Mouse (Mus musculus): ENCODE data around the gene Tspyl2. TPM values are rescaled to one million over a fixed set of nuclear protein-coding genes. Genes with fewer than 3 reads are reported as not detected.
"Not testable (repeated sequence)": the region's sequence is repeated elsewhere in the genome, so short reads cannot be mapped to it uniquely, and the experiment has no call there.

The Tspyl2 gene
- polyA plus RNA-seq, 1 experiment = 112 TPM

DNA sequence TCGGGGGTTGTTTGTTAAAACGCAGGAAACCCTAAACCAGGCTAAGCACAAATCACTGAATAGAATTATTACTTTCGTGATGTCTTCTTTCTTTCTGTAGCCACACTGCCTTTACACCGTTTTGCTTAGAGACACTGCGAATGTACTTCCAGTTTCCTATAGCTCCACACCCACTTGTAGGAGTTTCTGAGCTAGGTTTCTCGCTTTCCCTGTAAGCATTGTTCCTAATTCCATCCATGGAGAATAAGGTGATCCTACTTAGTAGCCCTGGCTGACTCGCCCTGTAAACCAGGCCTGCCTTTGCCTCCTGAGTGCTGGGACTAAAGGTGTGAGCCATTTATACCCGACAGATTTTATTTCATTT lies 14.6 kb downstream of the Tspyl2 start:
- DNase-seq (ENCODE audit: low read depth) = no peak

DNA sequence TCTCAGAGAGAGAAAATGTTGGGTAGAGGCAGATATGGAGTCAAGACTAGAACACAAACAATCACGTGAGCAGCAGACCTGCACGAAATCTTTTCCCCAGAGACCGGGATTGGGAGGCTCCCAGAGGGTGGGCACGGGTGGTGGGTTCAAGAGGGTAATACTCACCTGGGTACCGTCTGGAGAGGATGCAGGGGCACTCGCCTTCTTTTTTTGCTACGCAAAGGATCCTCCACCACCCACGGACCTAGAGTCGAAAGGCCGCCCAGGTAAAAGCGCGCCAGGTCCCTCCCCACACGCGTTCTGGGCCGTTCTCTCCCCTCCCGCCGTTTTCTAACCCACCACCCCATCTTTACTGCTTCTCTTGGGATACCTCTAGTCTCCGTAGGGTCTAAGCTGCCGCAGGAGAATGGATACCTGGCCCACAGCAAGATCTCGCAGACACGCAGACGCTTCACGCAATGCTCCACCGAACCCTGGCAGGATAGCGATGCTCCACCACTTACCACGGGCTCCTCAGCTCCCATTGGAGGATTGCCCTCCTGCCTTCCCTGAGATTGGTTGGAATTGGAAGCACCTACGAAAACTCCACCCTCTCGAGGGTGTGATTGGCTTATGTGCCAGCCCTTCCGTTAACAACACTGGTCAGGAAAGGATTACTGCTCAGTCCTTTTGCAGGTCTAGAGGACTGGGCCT lies 15.1 kb downstream of the Tspyl2 start, which contains the start of gene Kantr:
Kantr (minus strand) TSS at position 500 of the 693 bp plus-strand sequence.
- TF ChIP-seq CTCF (IDR thresholded peaks at IDR 0.05; ENCODE audit: borderline replicate concordance, extremely low read depth, insufficient read depth, insufficient read length) (no peak), POLR2A (IDR thresholded peaks at IDR 0.05; ENCODE audit: borderline replicate concordance, extremely low read depth, insufficient read depth, insufficient read length, poor library complexity, severe bottlenecking) (peak; percentile 54; the same call in 1 of the 2 replicates)
- DNase-seq (ENCODE audit: low read depth) = peak; percentile 97

More for the DNA sequence above, 14.6 kb downstream of the Tspyl2 start:
- no peak for TF ChIP-seq POLR2A (IDR thresholded peaks at IDR 0.05; ENCODE audit: borderline replicate concordance, extremely low read depth, insufficient read depth, insufficient read length, poor library complexity, severe bottlenecking)

- DNase-seq (ENCODE audit: low read depth) = no peak
- TF ChIP-seq CTCF (IDR thresholded peaks at IDR 0.05; ENCODE audit: borderline replicate concordance, extremely low read depth, insufficient read depth, insufficient read length) = peak; percentile 4; the same call in 1 of the 2 replicates
- no peak for TF ChIP-seq POLR2A (IDR thresholded peaks at IDR 0.05; ENCODE audit: borderline replicate concordance, extremely low read depth, insufficient read depth, insufficient read length, poor library complexity, severe bottlenecking)
Measured at GRCm38 (mm10) chrX:152323584-152323983, 18.6 kb downstream of the Tspyl2 start.

DNA sequence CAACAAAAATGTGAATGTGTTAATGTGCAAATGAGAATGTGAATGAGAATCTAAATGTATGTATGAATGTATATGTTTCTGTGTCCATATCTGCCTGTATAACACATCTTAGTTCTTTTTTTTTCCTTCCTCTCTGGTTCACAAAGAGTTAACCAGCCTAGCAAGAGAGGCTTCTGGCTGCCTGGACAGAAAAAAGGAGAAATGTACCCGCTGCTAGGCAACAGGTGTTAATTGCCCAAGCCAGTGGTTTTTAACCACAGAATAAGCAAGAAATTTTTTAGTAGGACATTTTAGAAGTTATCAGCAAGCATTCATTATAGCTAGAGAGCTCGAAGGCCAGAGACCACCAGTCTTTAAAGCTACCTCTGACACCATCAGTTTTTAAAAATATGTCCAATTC lies 19.4 kb downstream of the Tspyl2 start:
- peak; percentile 14 for DNase-seq (ENCODE audit: low read depth)
- TF ChIP-seq CTCF (IDR thresholded peaks at IDR 0.05; ENCODE audit: borderline replicate concordance, extremely low read depth, insufficient read depth, insufficient read length) = no peak
- TF ChIP-seq POLR2A (IDR thresholded peaks at IDR 0.05; ENCODE audit: borderline replicate concordance, extremely low read depth, insufficient read depth, insufficient read length, poor library complexity, severe bottlenecking) = no peak

- no peak for DNase-seq (ENCODE audit: low read depth)
- TF ChIP-seq POLR2A (IDR thresholded peaks at IDR 0.05; ENCODE audit: borderline replicate concordance, extremely low read depth, insufficient read depth, insufficient read length, poor library complexity, severe bottlenecking) (no peak), CTCF (IDR thresholded peaks at IDR 0.05; ENCODE audit: borderline replicate concordance, extremely low read depth, insufficient read depth, insufficient read length) (no peak)
Measured at GRCm38 (mm10) chrX:152320535-152320934, 21.7 kb downstream of the Tspyl2 start.

- TF ChIP-seq POLR2A (IDR thresholded peaks at IDR 0.05; ENCODE audit: borderline replicate concordance, extremely low read depth, insufficient read depth, insufficient read length, poor library complexity, severe bottlenecking) = no peak
- peak; percentile 51; the same call in 1 of the 2 replicates for TF ChIP-seq CTCF (IDR thresholded peaks at IDR 0.05; ENCODE audit: borderline replicate concordance, extremely low read depth, insufficient read depth, insufficient read length)
- DNase-seq (ENCODE audit: low read depth) = peak; percentile 39
Measured at GRCm38 (mm10) chrX:152307942-152308341, 34.3 kb downstream of the Tspyl2 start.

DNA sequence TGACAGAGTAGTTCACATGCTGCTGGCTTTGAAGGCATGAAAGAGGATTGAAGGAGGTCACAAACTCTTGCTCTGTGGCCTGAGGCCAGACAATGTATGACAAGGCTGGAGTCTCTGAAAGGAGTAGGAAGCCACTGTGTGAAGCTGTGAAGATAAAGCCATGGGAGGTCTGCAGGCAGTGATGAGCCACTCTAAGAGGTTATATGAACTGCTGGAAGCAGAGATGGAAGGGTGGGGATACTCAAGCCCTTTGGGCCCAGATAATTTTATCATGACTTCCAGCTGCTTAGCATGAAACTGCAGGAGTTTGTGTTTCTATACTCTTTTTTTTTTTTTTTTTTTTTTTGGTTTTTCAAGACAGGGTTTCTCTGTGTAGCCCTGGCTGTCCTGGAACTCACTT lies 34.9 kb downstream of the Tspyl2 start:
- no peak for DNase-seq (ENCODE audit: low read depth)
- TF ChIP-seq POLR2A (IDR thresholded peaks at IDR 0.05; ENCODE audit: borderline replicate concordance, extremely low read depth, insufficient read depth, insufficient read length, poor library complexity, severe bottlenecking) = no peak
- TF ChIP-seq CTCF (IDR thresholded peaks at IDR 0.05; ENCODE audit: borderline replicate concordance, extremely low read depth, insufficient read depth, insufficient read length) = no peak

DNA sequence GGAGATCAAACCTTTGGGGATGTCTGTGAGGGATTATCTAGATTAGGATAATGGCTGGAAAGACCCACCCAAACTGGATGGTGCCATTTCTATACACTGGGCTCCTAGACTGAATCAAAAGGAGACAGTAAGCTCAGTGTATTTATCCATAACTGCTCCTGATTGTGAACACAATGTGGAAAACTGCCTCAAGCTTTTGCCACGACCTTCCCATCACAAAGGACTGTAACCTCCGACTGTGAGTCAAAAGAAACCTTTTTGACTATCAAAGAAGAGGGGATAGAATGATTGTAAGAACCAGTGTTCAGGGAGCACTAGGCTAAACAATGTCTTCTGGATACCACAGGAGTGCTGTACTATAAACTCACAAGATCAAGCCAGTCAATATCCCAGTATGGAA lies 36.0 kb downstream of the Tspyl2 start:
- TF ChIP-seq POLR2A (IDR thresholded peaks at IDR 0.05; ENCODE audit: borderline replicate concordance, extremely low read depth, insufficient read depth, insufficient read length, poor library complexity, severe bottlenecking) (no peak), CTCF (IDR thresholded peaks at IDR 0.05; ENCODE audit: borderline replicate concordance, extremely low read depth, insufficient read depth, insufficient read length) (no peak)
- no peak for DNase-seq (ENCODE audit: low read depth)

DNA sequence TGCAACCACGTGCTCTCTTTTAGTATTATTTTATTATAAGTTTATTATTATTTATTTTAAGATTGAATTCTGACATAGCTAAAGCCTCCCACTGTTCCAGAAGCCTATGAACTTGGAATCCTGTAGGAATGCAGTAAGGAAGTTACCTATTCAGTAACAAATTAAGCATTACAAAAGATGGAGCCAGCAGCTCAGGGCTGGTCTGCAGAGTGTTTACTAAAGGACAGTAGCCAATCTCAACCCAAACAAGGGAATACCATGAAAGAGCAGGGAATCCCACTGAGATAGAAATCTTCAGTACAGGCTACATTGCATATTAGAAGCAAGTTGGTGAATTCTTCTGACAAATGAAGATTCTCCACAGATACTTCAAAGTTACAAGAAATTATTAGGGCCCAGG lies 55.2 kb downstream of the Tspyl2 start:
- DNase-seq (ENCODE audit: low read depth) = not testable (repeated sequence)

Other genes starting within 250 kb of the Tspyl2 start
- gene Iqsec2, start 198.2 kb downstream of the Tspyl2 start, polyA plus RNA-seq (2012; rRNA removed) = 8.2 and 12.7 TPM in 2 replicates
- gene Kdm5c, start 109.4 kb downstream of the Tspyl2 start, polyA plus RNA-seq (2012; rRNA removed) = 43.6 and 57.9 TPM in 2 replicates
- gene Kantr, start 14.9 kb downstream of the Tspyl2 start, polyA plus RNA-seq (2012; rRNA removed) = 30.0 and 31.1 TPM in 2 replicates
- gene Gpr173, start 26.3 kb upstream of the Tspyl2 start, polyA plus RNA-seq (2012; rRNA removed) = 22.3 and 26.3 TPM in 2 replicates
- not detected in 2 replicates for gene Cldn34a, start 220.9 kb upstream of the Tspyl2 start, polyA plus RNA-seq (2012; rRNA removed)